Mouse (Mus musculus): ENCODE measurements around the gene Pmvk. TPM values are rescaled to one million over a fixed set of nuclear protein-coding genes. Genes with fewer than 3 reads are reported as not detected.
A peak's percentile ranks its signal among the peaks of the same experiment; 100 is the strongest.

Gene Pmvk
- polyA plus RNA-seq, 2 experiments = 47.2 to 52.3 TPM

- H3K4me2 ChIP-seq (replicated peaks; ENCODE audit: low read depth, low read length, severe bottlenecking) = no peak overlapping the region
- H3K27ac ChIP-seq (replicated peaks; ENCODE audit: low read depth, low read length) = no peak overlapping the region
- ATAC-seq (ENCODE audit: low FRiP score, low read depth) (no peak), DNase-seq (ENCODE audit: low spot score) (peak; percentile 49)
- H3K4me1 ChIP-seq (ENCODE audit: control insufficient read depth, insufficient read depth, low read length) = 0 out of 2 replicates have a peak, but pooled peaks cover 5% of the 10 kb centered on the region
- TF ChIP-seq POLR2A (IDR thresholded peaks at IDR 0.05; ENCODE audit: borderline replicate concordance, extremely low read depth, insufficient read depth, insufficient read length) = no peak
- WGBS = 33% methylated on average over 8 of the region's 8 CpGs
- H3K9me3 ChIP-seq (ENCODE audit: control insufficient read depth, low read length) = no peaks in the 10 kb centered on the region
- H3K27me3 ChIP-seq (ENCODE audit: control insufficient read depth, insufficient read depth, low read length) = no peaks in the 10 kb centered on the region
- H3K4me3 ChIP-seq (replicated peaks; ENCODE audit: low read length) = no peak overlapping the region
- no peaks in the 10 kb centered on the region for H3K36me3 ChIP-seq (ENCODE audit: control insufficient read depth, insufficient read depth, low read length)
- H3K9ac ChIP-seq (ENCODE audit: low read depth, low read length, severe bottlenecking) = 0 out of 2 replicates have a peak overlapping the region, but pooled peaks have one; percentile 21
Measured at GRCm38 (mm10) chr3:89492701-89493151, 38.4 kb downstream of the Pmvk start.

DNA sequence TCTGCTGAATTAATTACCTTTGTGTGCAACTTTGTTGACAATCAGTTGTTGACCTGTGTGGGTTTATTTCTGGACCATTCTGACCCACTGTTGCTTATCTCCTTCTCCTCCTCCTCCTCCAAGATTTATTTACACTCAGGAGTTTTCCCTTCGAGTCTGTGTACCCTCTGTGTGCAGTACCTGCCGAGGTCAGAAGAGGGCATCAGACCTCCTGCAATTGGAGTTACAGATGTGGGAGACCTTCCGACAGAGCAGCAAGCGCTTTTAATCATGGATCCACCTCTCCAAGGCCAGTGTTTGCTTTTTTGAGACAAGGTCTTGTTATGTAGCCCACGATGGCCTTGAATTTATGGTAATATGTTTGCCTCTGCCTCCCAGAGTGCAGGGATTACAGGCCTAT, 40.3 kb downstream of the Pmvk start:
- TF ChIP-seq POLR2A (IDR thresholded peaks at IDR 0.05; ENCODE audit: borderline replicate concordance, extremely low read depth, insufficient read depth, insufficient read length) = no peak
- H3K9ac ChIP-seq (ENCODE audit: low read depth, low read length, severe bottlenecking) = no peak overlapping the region
- WGBS = 88% methylated on average over 5 of the region's 5 CpGs

DNA sequence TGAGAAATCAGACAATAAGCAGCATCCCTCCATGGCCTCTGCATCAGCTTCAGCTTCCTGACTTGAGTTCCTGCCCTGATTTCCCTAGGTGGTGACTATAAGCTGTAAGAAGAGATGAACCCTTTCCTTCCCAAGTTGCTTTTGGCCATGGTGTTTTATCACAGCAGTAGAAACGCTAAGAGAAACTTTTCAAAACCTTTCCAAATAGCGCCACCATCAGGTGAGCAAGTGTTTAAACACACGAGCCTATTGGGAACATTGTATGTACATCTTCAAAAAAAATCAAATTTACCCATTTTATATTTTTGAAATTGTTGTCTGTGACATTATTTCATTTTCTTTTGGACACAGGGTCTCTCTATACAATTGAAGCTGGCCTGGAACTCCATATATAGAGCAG, 42.0 kb downstream of the Pmvk start:
- H3K4me3 ChIP-seq (replicated peaks; ENCODE audit: low read length) = no peak overlapping the region
- no peak for DNase-seq (ENCODE audit: low spot score)

More for the DNA sequence above, 40.3 kb downstream of the Pmvk start:
- H3K9me3 ChIP-seq (ENCODE audit: control insufficient read depth, low read length) = no peaks in the 10 kb centered on the region
- DNase-seq (ENCODE audit: low spot score) (no peak), ATAC-seq (ENCODE audit: low FRiP score, low read depth) (no peak)
- H3K4me2 ChIP-seq (replicated peaks; ENCODE audit: low read depth, low read length, severe bottlenecking) = no peak overlapping the region
- H3K4me3 ChIP-seq (replicated peaks; ENCODE audit: low read length) = no peak overlapping the region
- H3K27me3 ChIP-seq (ENCODE audit: control insufficient read depth, insufficient read depth, low read length) = no peaks in the 10 kb centered on the region
- H3K36me3 ChIP-seq (ENCODE audit: control insufficient read depth, insufficient read depth, low read length) = no peaks in the 10 kb centered on the region
- H3K4me1 ChIP-seq (ENCODE audit: control insufficient read depth, insufficient read depth, low read length) = 0 out of 2 replicates have a peak, but pooled peaks cover 5% of the 10 kb centered on the region
- H3K27ac ChIP-seq (replicated peaks; ENCODE audit: low read depth, low read length) = no peak overlapping the region

DNA sequence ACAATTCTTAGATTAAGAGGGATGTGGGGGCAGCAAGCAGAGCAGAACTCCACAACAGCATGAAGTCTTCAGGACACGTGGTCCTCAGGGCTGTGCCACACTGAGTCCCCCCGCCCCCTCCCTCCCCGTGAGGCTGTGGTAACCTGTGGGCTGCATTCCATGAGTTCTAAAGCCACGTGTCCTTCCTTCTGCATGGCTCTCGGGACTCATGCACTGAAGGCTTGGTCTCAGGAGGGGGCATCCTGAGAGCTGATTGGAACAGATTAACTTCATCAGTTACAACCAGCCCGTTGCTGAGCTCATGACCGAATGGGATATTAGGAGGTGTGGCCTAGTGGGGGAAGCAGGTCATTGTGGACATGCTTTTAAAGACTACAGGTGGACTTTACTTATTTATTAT, 45.4 kb downstream of the Pmvk start:
- H3K27me3 ChIP-seq (ENCODE audit: control insufficient read depth, insufficient read depth, low read length) = no peaks in the 10 kb centered on the region
- no peaks in the 10 kb centered on the region for H3K36me3 ChIP-seq (ENCODE audit: control insufficient read depth, insufficient read depth, low read length)
- no peaks in the 10 kb centered on the region for H3K9me3 ChIP-seq (ENCODE audit: control insufficient read depth, low read length)
- no peak overlapping the region for H3K27ac ChIP-seq (replicated peaks; ENCODE audit: low read depth, low read length)
- H3K4me1 ChIP-seq (ENCODE audit: control insufficient read depth, insufficient read depth, low read length) = no peaks in the 10 kb centered on the region
- no peak overlapping the region for H3K4me2 ChIP-seq (replicated peaks; ENCODE audit: low read depth, low read length, severe bottlenecking)
- H3K4me3 ChIP-seq (replicated peaks; ENCODE audit: low read length) = no peak overlapping the region
- no peak overlapping the region for H3K9ac ChIP-seq (ENCODE audit: low read depth, low read length, severe bottlenecking)
- no peak for TF ChIP-seq POLR2A (IDR thresholded peaks at IDR 0.05; ENCODE audit: borderline replicate concordance, extremely low read depth, insufficient read depth, insufficient read length)
- WGBS = 36% methylated on average over 7 of the region's 7 CpGs
- DNase-seq (ENCODE audit: low spot score) = no peak
- ATAC-seq (ENCODE audit: low FRiP score, low read depth) = no peak

More for the DNA sequence above, 42.0 kb downstream of the Pmvk start:
- H3K4me1 ChIP-seq (ENCODE audit: control insufficient read depth, insufficient read depth, low read length) = 0 out of 2 replicates have a peak, but pooled peaks cover 5% of the 10 kb centered on the region
- no peaks in the 10 kb centered on the region for H3K27me3 ChIP-seq (ENCODE audit: control insufficient read depth, insufficient read depth, low read length)
- no peaks in the 10 kb centered on the region for H3K36me3 ChIP-seq (ENCODE audit: control insufficient read depth, insufficient read depth, low read length)
- H3K9ac ChIP-seq (ENCODE audit: low read depth, low read length, severe bottlenecking) = no peak overlapping the region
- 63% methylated on average over 3 of the region's 3 CpGs for WGBS
- ATAC-seq (ENCODE audit: low FRiP score, low read depth) = no peak
- no peaks in the 10 kb centered on the region for H3K9me3 ChIP-seq (ENCODE audit: control insufficient read depth, low read length)
- no peak overlapping the region for H3K27ac ChIP-seq (replicated peaks; ENCODE audit: low read depth, low read length)
- no peak overlapping the region for H3K4me2 ChIP-seq (replicated peaks; ENCODE audit: low read depth, low read length, severe bottlenecking)
- TF ChIP-seq POLR2A (IDR thresholded peaks at IDR 0.05; ENCODE audit: borderline replicate concordance, extremely low read depth, insufficient read depth, insufficient read length) = no peak

DNA sequence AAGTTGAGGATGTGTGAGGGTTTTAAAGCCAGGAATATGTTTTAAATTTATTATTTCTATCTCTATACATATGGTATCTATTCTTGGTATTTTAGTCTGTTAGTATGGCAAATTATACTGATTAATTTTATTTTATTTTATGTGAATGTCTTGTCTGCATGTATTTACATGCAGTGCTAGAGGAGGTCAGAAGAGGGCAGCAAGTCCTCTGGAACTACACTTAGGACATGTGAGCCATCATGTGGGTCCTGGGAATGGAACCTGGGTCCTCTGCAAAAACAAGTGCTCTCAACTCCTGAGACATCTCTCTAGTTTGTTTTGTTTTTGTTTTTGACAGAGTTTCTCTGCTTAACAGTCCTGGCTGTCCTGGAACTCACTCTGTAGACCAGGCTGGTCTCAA, 47.1 kb downstream of the Pmvk start:
- Histone ChIP-seq H3K4me1 (ENCODE audit: control insufficient read depth, insufficient read depth, low read length) (no peaks in the 10 kb centered on the region), H3K9me3 (ENCODE audit: control insufficient read depth, low read length) (no peaks in the 10 kb centered on the region), H3K4me3 (replicated peaks; ENCODE audit: low read length) (no peak overlapping the region), H3K27me3 (ENCODE audit: control insufficient read depth, insufficient read depth, low read length) (no peaks in the 10 kb centered on the region), H3K9ac (ENCODE audit: low read depth, low read length, severe bottlenecking) (no peak overlapping the region), H3K27ac (replicated peaks; ENCODE audit: low read depth, low read length) (no peak overlapping the region), H3K36me3 (ENCODE audit: control insufficient read depth, insufficient read depth, low read length) (no peaks in the 10 kb centered on the region), H3K4me2 (replicated peaks; ENCODE audit: low read depth, low read length, severe bottlenecking) (no peak overlapping the region)
- DNase-seq (ENCODE audit: low spot score) (no peak), ATAC-seq (ENCODE audit: low FRiP score, low read depth) (no peak)
- TF ChIP-seq POLR2A (IDR thresholded peaks at IDR 0.05; ENCODE audit: borderline replicate concordance, extremely low read depth, insufficient read depth, insufficient read length) = no peak

GRCm38 (mm10) chr3:89502551-89502950, 48.2 kb downstream of the Pmvk start:
- Histone ChIP-seq H3K9ac (ENCODE audit: low read depth, low read length, severe bottlenecking) (no peak overlapping the region), H3K27ac (replicated peaks; ENCODE audit: low read depth, low read length) (no peak overlapping the region), H3K4me3 (replicated peaks; ENCODE audit: low read length) (no peak overlapping the region), H3K36me3 (ENCODE audit: control insufficient read depth, insufficient read depth, low read length) (no peaks in the 10 kb centered on the region), H3K27me3 (ENCODE audit: control insufficient read depth, insufficient read depth, low read length) (no peaks in the 10 kb centered on the region), H3K9me3 (ENCODE audit: control insufficient read depth, low read length) (no peaks in the 10 kb centered on the region), H3K4me1 (ENCODE audit: control insufficient read depth, insufficient read depth, low read length) (no peaks in the 10 kb centered on the region; the same call in 1 of the 2 replicates), H3K4me2 (replicated peaks; ENCODE audit: low read depth, low read length, severe bottlenecking) (no peak overlapping the region)
- 77% methylated on average over 7 of the region's 7 CpGs for WGBS
- no peak for TF ChIP-seq POLR2A (IDR thresholded peaks at IDR 0.05; ENCODE audit: borderline replicate concordance, extremely low read depth, insufficient read depth, insufficient read length)
- ATAC-seq (ENCODE audit: low FRiP score, low read depth) (no peak), DNase-seq (ENCODE audit: low spot score) (no peak)
